Mouse (Mus musculus) ES-E14 (cell line): ENCODE results near the gene Clca1.

Source experiments
- CHD2 ChIP-seq: IDR thresholded peaks from 2 replicates; pipeline ENCODE4 v1.6.1; 2014; ENCODE audit warnings: mild to moderate bottlenecking, low read depth, low read length, inconsistent platforms
- MAFK ChIP-seq: IDR thresholded peaks from 2 replicates; pipeline ENCODE4 v1.6.1; 2014; ENCODE audit warnings: mild to moderate bottlenecking, low read depth, low read length, inconsistent platforms; ENCODE audit not compliant: insufficient read depth
- ZC3H11A ChIP-seq: IDR thresholded peaks from 2 replicates; pipeline ENCODE4 v1.6.1; 2012; ENCODE audit warnings: low read depth, mild to moderate bottlenecking, inconsistent platforms, low read length, borderline replicate concordance
- ZNF384 ChIP-seq: IDR thresholded peaks from 2 replicates; pipeline ENCODE4 v1.6.1; 2012; ENCODE audit warnings: low read depth, low read length, inconsistent platforms

DNA sequence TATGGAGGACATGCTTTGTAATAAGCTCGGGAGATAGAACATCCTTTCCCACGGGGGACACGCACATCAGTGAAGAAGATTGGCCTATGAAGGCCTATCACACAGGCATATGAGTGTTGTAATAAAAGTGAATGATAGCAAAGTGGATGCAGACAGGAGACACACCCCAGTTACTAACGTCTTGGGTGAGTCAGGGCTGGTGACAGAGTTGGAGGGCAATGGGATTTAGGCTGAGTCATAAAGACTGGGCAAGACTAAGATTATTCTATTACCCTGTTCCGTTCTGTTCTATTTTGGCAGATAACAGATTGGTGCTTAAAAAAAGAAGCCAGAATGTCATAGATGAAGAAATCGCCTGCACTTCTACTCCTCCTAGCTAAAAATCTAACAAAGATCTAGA lies 52.0 kb downstream of the Clca1 start:
- TF ChIP-seq ZNF384, result no peak
- no peak for TF ChIP-seq MAFK
- TF ChIP-seq ZC3H11A, result no peak
- no peak for TF ChIP-seq CHD2
